Mouse (Mus musculus): ENCODE measurements at regions not wholly inside any gene's neighbourhood (a gene's known extent, or its start where the extent isn't known, plus 50 kb on each side); places are given as distances from the start of the nearest gene placed in this dataset.

DNA sequence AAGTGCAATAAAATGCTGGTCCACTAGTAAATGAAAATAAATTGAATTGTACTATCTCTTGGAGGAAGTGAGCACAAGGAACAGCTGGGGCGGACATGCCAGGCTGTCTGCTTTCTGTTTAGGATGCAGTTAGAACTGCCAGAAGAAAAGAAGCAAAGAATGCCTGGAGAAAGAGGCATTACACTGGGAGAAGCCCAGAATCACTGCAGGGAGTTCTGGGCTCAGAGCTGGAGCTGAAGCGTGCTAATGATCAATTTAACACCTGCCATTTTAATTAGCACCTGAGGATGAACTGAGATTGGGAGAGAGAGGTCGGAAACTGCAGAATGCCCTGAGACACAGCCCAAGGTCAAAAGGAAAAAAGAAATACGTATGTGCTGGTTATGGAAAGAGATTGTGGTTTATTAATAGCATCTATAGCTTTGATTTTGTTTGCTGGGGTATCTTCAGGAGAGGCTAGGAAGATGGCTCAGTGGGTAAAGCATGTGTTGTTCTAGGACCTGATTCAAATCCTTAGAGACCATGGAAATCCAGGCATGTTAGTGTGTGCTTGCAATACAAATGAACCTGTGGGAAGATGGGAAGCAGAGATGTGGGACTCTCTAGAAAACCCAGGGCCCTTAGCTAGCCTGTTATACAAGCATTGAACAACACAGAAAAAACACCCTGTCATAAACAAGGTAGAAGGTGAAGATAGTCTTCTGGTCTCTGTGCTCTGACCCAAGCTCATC is 514.2 kb downstream of the Lmo7 start:
- Histone ChIP-seq H3K4me1 (ENCODE audit: insufficient read depth) (no peaks in the 10 kb centered on the region), H3K4me2 (ENCODE audit: low read depth, low read length) (no peak overlapping the region), H3K9ac (replicated peaks) (no peak overlapping the region), H3K9me3 (ENCODE audit: low read length) (no peaks in the 10 kb centered on the region), H3K27ac (ENCODE audit: low read depth) (no peak overlapping the region), H3K36me3 (replicated peaks; ENCODE audit: insufficient read depth, low read length) (no peaks in the 10 kb centered on the region), H3K27me3 (ENCODE audit: insufficient read depth, low read length) (no peaks in the 10 kb centered on the region), H3K4me3 (ENCODE audit: low read depth, low read length) (no peak overlapping the region)
- WGBS (ENCODE audit: insufficient replicate concordance) = 34% methylated on average over 4 of the region's 4 CpGs
- TF ChIP-seq EP300 (IDR thresholded peaks at IDR 0.05; ENCODE audit: low read depth) = no peak
- TF ChIP-seq CTCF (IDR thresholded peaks at IDR 0.05; ENCODE audit: low read depth) = no peak
- DNase-seq (no peak), ATAC-seq (no peak)

DNA sequence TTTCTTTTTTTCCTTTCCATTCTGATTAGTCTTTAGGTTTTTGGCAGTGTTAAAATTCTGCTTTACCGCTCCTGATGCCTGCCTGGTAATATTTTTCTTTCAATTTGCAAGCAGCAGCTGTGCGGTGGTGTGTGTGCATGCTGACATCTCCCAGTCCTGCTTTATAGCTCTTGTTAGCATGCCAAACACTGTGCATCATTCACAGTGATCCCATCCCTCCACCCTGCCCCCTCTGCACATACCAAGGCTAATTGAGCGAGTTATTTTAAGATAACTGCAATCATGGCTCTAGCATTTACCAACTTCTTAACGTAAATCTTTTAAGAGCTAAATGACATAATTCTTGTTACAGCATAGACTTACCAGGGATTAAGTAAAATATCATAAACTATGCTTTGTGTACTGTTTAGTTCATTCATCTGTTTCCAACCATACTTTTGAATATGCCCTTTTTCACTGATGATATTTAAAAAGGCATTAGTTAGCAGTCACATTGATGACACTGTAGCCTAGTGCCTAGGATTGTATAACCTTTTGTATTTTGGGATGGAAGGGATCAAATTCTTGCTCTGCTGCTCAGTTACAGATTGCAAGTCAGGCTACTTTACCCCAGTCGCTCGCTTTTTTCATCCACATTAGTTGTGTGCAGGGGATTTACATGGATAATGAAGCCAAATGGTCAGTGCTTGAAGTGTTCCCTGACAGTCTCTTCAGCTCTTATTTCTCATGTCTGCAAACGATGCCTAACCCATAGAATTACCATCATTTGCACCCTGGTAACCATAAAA is 487.0 kb downstream of the Lmo7 start:
- no peak overlapping the region for H3K9ac ChIP-seq (replicated peaks)
- H3K27ac ChIP-seq (ENCODE audit: low read depth) = no peak overlapping the region
- TF ChIP-seq CTCF (IDR thresholded peaks at IDR 0.05; ENCODE audit: low read depth) (no peak), EP300 (IDR thresholded peaks at IDR 0.05; ENCODE audit: low read depth) (no peak)
- H3K27me3 ChIP-seq (ENCODE audit: insufficient read depth, low read length) = no peaks in the 10 kb centered on the region
- H3K4me1 ChIP-seq (ENCODE audit: insufficient read depth) = no peaks in the 10 kb centered on the region
- ATAC-seq (no peak), DNase-seq (no peak)
- H3K4me2 ChIP-seq (ENCODE audit: low read depth, low read length) = no peak overlapping the region
- H3K36me3 ChIP-seq (replicated peaks; ENCODE audit: insufficient read depth, low read length) = no peaks in the 10 kb centered on the region
- no peak overlapping the region for H3K4me3 ChIP-seq (ENCODE audit: low read depth, low read length)
- H3K9me3 ChIP-seq (ENCODE audit: low read length) = no peaks in the 10 kb centered on the region
- 66% methylated on average over 7 of the region's 7 CpGs for WGBS (ENCODE audit: insufficient replicate concordance)

DNA sequence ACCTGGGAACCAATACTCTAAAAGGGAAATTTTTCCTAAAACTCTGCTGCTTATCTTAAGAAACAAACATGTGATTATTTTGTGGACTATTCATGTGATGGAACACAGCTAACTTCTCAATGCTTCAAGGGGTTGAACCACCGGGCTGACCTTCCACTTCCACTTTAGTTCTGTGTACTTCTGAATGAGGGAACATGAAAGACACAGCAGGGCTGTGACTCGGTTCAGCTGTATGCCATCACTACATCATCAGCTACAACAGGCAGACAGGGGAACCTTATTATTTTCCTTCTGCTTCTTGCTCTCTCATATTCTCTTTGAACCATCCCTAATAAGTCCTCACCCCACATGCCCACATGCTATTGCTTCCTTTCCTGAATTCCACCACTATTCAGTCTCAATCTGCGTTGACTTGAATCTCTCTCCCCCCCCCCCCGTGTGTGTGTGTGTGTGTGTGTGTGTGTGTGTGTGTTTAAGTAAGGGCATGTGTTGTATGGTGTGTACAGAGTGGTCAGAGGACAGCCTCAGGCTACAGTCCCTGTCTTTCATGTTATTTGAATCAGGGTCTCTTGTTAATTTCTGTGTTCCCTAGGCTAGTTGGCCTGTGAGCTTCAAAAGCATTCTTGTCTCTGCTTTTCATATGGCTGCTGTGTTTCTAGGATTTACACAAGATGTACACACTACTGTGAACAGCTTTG is 485.7 kb downstream of the Lmo7 start:
- H3K27ac ChIP-seq (ENCODE audit: low read depth) = no peak overlapping the region
- DNase-seq = no peak
- WGBS (ENCODE audit: insufficient replicate concordance) = 72% methylated on average over 3 of the region's 4 CpGs
- no peak for ATAC-seq
- no peak overlapping the region for H3K4me3 ChIP-seq (ENCODE audit: low read depth, low read length)
- H3K4me2 ChIP-seq (ENCODE audit: low read depth, low read length) = no peak overlapping the region
- no peaks in the 10 kb centered on the region for H3K4me1 ChIP-seq (ENCODE audit: insufficient read depth)
- no peak overlapping the region for H3K9ac ChIP-seq (replicated peaks)
- H3K27me3 ChIP-seq (ENCODE audit: insufficient read depth, low read length) = no peaks in the 10 kb centered on the region
- no peak for TF ChIP-seq CTCF (IDR thresholded peaks at IDR 0.05; ENCODE audit: low read depth)
- no peak for TF ChIP-seq EP300 (IDR thresholded peaks at IDR 0.05; ENCODE audit: low read depth)
- H3K9me3 ChIP-seq (ENCODE audit: low read length) = no peaks in the 10 kb centered on the region
- H3K36me3 ChIP-seq (replicated peaks; ENCODE audit: insufficient read depth, low read length) = no peaks in the 10 kb centered on the region

DNA sequence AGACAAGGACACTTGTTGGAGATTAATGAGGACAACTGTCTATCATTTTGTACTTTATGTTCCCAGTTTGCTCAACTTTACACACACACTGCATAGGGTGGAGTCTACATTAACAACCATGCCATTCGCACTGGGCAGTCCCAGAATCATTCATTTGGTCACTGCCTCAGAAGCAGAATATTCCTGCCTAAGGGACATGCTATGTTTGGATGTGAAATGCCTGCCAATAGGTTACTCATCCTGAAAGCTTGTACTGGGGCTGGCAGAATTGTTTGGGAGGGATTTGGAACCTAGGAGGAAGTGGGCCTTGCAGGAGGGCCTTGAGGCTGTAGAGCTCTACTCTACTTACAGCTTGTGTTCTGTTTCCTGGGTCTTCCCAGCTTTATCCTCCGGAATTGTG is 482.3 kb downstream of the Lmo7 start:
- DNase-seq = no peak
- H3K9ac ChIP-seq (replicated peaks) = no peak overlapping the region
- H3K27me3 ChIP-seq (ENCODE audit: insufficient read depth, low read length) = no peaks in the 10 kb centered on the region
- H3K4me1 ChIP-seq (ENCODE audit: insufficient read depth) = no peaks in the 10 kb centered on the region
- ATAC-seq = no peak
- TF ChIP-seq CTCF (IDR thresholded peaks at IDR 0.05; ENCODE audit: low read depth) (no peak), EP300 (IDR thresholded peaks at IDR 0.05; ENCODE audit: low read depth) (no peak)
- H3K4me2 ChIP-seq (ENCODE audit: low read depth, low read length) = no peak overlapping the region
- no peaks in the 10 kb centered on the region for H3K9me3 ChIP-seq (ENCODE audit: low read length)
- 76% methylated on average over 2 of the region's 2 CpGs for WGBS (ENCODE audit: insufficient replicate concordance)
- H3K4me3 ChIP-seq (ENCODE audit: low read depth, low read length) = no peak overlapping the region
- no peaks in the 10 kb centered on the region for H3K36me3 ChIP-seq (replicated peaks; ENCODE audit: insufficient read depth, low read length)
- no peak overlapping the region for H3K27ac ChIP-seq (ENCODE audit: low read depth)

DNA sequence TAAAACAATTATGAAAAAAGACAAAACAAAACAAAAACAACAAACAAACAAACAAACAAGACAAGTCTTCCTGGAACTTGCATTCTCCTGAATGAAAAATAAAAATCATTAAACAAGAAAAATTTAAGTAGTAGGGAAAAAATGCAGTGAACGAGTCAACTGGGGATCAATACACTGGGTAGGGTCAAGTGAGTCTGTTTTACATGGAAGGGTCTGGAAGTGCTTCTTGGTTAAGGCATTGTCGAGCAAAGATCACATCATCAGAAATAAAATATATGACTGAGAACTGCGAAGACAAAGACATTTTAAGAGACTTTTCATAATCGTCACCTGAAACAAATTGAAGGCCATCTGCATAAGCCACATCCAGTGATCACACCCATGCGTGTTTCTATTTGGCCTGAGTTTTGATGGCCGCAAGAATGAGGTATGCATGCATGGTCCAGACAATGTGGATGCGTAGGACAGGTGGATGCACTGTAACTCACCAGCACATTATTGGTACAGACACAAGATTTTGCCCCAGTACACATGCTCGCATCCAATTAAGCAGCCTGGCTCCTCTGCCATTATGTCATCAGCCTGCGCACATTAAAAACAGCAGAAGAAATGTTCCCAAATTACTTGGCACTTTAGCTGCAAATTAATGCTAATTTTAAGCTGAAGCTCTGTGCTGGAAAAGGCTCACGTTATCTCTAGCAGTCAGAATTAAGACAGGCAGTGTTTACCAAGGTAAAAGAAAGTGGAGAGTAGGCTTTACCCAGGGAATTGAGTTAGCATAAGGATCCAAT is 475.3 kb downstream of the Lmo7 start:
- H3K27me3 ChIP-seq (ENCODE audit: insufficient read depth, low read length) = no peaks in the 10 kb centered on the region
- no peaks in the 10 kb centered on the region for H3K9me3 ChIP-seq (ENCODE audit: low read length)
- no peak overlapping the region for H3K27ac ChIP-seq (ENCODE audit: low read depth)
- no peak overlapping the region for H3K4me3 ChIP-seq (ENCODE audit: low read depth, low read length)
- ATAC-seq = no peak
- H3K36me3 ChIP-seq (replicated peaks; ENCODE audit: insufficient read depth, low read length) = no peaks in the 10 kb centered on the region
- WGBS (ENCODE audit: insufficient replicate concordance) = 70% methylated on average over 10 of the region's 10 CpGs
- TF ChIP-seq EP300 (IDR thresholded peaks at IDR 0.05; ENCODE audit: low read depth) (no peak), CTCF (IDR thresholded peaks at IDR 0.05; ENCODE audit: low read depth) (no peak)
- H3K9ac ChIP-seq (replicated peaks) = no peak overlapping the region
- H3K4me1 ChIP-seq (ENCODE audit: insufficient read depth) = no peaks in the 10 kb centered on the region
- H3K4me2 ChIP-seq (ENCODE audit: low read depth, low read length) = no peak overlapping the region
- no peak for DNase-seq
